Mouse (Mus musculus): Measurements from ENCODE around the gene Set. TPM values are rescaled to one million over a fixed set of nuclear protein-coding genes. Genes with fewer than 3 reads are reported as not detected.

The Set gene
- 35.5 and 39.7 TPM in 2 replicates for polyA plus RNA-seq (2012; rRNA removed)

- Histone ChIP-seq H3K4me3 (replicated peaks; ENCODE audit: extremely low read depth, low read depth, low read length) (no peak within 1 kb of the TSS), H3K4me1 (ENCODE audit: control insufficient read depth, insufficient read depth, low read length) (no peaks in the 10 kb centered on the region)
- WGBS = 43% methylated on average over 12 of the region's 12 CpGs
- no peak for DNase-seq
- TF ChIP-seq CTCF (IDR thresholded peaks at IDR 0.05; ENCODE audit: insufficient read depth, low read length) = no peak
- no peak for TF ChIP-seq POLR2A (IDR thresholded peaks at IDR 0.05; ENCODE audit: borderline replicate concordance, extremely low read depth, low read depth, low read length)
Observed at GRCm38 (mm10) chr2:30057223-30057904, at the start of gene Set. Gene Set, plus strand, starts transcription at chr2:30057378.

- TF ChIP-seq CTCF (IDR thresholded peaks at IDR 0.05; ENCODE audit: insufficient read depth, low read length) (no peak), POLR2A (IDR thresholded peaks at IDR 0.05; ENCODE audit: borderline replicate concordance, extremely low read depth, low read depth, low read length) (no peak)
- Histone ChIP-seq H3K4me3 (replicated peaks; ENCODE audit: extremely low read depth, low read depth, low read length) (no peak overlapping the region), H3K4me1 (ENCODE audit: control insufficient read depth, insufficient read depth, low read length) (no peaks in the 10 kb centered on the region)
- 41% methylated on average over 1 of the region's 1 CpGs for WGBS
- DNase-seq = no peak
Observed at GRCm38 (mm10) chr2:30009101-30009500, 48.1 kb upstream of the Set start.

DNA sequence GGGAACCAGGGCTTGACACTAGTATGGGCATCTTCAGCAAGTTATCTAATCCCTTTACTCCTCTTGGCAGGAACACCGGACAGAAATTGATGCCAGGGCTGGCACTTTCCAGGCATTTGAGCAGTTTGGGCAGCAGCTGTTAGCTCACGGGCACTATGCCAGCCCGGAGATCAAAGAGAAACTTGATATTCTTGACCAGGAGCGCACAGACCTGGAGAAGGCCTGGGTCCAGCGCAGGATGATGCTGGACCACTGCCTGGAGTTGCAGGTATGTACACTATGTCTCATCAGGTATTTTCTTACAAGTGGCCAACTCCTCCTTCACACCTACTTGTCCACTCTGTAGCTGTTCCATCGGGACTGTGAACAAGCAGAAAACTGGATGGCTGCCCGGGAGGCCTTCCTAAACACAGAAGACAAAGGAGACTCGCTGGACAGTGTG is 46.3 kb upstream of the Set start:
- DNase-seq = peak; percentile 45
- Histone ChIP-seq H3K4me1 (ENCODE audit: control insufficient read depth, insufficient read depth, low read length) (no peaks in the 10 kb centered on the region), H3K4me3 (replicated peaks; ENCODE audit: extremely low read depth, low read depth, low read length) (no peak overlapping the region)
- no peak for TF ChIP-seq CTCF (IDR thresholded peaks at IDR 0.05; ENCODE audit: insufficient read depth, low read length)
- no peak for TF ChIP-seq POLR2A (IDR thresholded peaks at IDR 0.05; ENCODE audit: borderline replicate concordance, extremely low read depth, low read depth, low read length)
- 49% methylated on average over 8 of the region's 8 CpGs for WGBS

GRCm38 (mm10) chr2:30014326-30014966 is 42.7 kb upstream of the Set start:
- Histone ChIP-seq H3K4me3 (replicated peaks; ENCODE audit: extremely low read depth, low read depth, low read length) (no peak overlapping the region), H3K4me1 (ENCODE audit: control insufficient read depth, insufficient read depth, low read length) (no peaks in the 10 kb centered on the region)
- 47% methylated on average over 11 of the region's 11 CpGs for whole genome bisulfite sequencing
- TF ChIP-seq POLR2A (IDR thresholded peaks at IDR 0.05; ENCODE audit: borderline replicate concordance, extremely low read depth, low read depth, low read length) (no peak), CTCF (IDR thresholded peaks at IDR 0.05; ENCODE audit: insufficient read depth, low read length) (no peak)
- peak; percentile 63 for DNase-seq

- TF ChIP-seq CTCF (IDR thresholded peaks at IDR 0.05; ENCODE audit: insufficient read depth, low read length) (no peak), POLR2A (IDR thresholded peaks at IDR 0.05; ENCODE audit: borderline replicate concordance, extremely low read depth, low read depth, low read length) (no peak)
- H3K4me3 ChIP-seq (replicated peaks; ENCODE audit: extremely low read depth, low read depth, low read length) = no peak overlapping the region
- H3K4me1 ChIP-seq (ENCODE audit: control insufficient read depth, insufficient read depth, low read length) = no peaks in the 10 kb centered on the region
- 61% methylated on average over 4 of the region's 4 CpGs for WGBS
- DNase-seq = no peak
Observed at GRCm38 (mm10) chr2:30025454-30025853, 31.7 kb upstream of the Set start.

GRCm38 (mm10) chr2:30026997-30027396 is 30.2 kb upstream of the Set start:
- no peaks in the 10 kb centered on the region for H3K4me1 ChIP-seq (ENCODE audit: control insufficient read depth, insufficient read depth, low read length)
- WGBS = 87% methylated on average over 5 of the region's 5 CpGs
- TF ChIP-seq CTCF (IDR thresholded peaks at IDR 0.05; ENCODE audit: insufficient read depth, low read length) (no peak), POLR2A (IDR thresholded peaks at IDR 0.05; ENCODE audit: borderline replicate concordance, extremely low read depth, low read depth, low read length) (no peak)
- DNase-seq = no peak
- no peak overlapping the region for H3K4me3 ChIP-seq (replicated peaks; ENCODE audit: extremely low read depth, low read depth, low read length)

DNA sequence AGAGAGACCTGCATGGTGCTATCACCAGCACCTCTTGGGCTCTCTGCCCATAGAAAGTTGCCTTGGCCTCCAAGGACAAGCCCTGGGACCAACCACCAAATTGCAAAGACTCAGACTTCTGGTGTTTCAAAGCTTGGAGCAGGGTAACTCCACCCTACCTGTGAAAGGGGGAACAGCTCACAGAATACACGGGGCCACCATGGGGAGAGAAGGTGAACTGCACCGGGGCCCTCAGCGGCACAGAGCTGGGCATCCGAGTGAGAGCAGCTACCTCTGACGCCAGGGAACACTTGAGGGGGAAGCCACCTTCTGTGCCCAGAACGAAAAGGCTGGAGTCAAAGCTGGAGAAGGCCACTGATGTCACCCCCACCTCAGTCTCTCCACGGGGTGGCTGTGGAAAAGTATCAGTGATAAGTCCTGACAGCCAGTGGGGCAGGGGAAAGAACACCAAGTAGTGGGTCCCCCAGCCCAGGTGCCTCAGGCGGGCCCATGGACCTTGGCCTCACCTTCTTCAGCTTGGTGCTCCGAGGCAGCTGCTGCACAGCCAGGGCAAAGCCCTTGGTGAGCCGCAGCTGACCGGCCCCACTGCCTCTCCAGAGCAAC is 24.8 kb upstream of the Set start:
- Histone ChIP-seq H3K4me3 (replicated peaks; ENCODE audit: extremely low read depth, low read depth, low read length) (no peak overlapping the region), H3K4me1 (ENCODE audit: control insufficient read depth, insufficient read depth, low read length) (no peaks in the 10 kb centered on the region)
- 58% methylated on average over 11 of the region's 11 CpGs for WGBS
- DNase-seq = no peak
- no peak for TF ChIP-seq CTCF (IDR thresholded peaks at IDR 0.05; ENCODE audit: insufficient read depth, low read length)
- TF ChIP-seq POLR2A (IDR thresholded peaks at IDR 0.05; ENCODE audit: borderline replicate concordance, extremely low read depth, low read depth, low read length) = no peak

DNA sequence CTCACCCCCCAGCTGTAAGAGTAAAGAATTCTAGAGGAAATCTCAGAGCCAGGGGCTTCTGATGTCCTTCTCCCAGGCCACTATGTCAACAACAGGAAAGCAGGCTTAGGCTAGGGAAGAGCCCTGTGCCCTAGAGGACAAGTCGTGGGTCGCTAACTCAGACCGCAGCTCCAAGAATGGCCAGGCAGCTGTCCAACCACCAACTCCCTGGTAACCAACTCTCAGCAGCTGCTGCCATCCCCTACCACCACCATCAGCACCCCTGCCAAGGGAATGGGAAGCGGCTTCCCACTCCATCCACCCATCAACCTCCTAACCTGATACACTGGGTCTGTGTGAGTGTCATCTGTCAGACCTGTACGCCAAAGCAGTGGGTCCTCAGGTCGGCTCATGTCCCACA is 24.2 kb upstream of the Set start:
- Histone ChIP-seq H3K4me3 (replicated peaks; ENCODE audit: extremely low read depth, low read depth, low read length) (no peak overlapping the region), H3K4me1 (ENCODE audit: control insufficient read depth, insufficient read depth, low read length) (no peaks in the 10 kb centered on the region)
- TF ChIP-seq POLR2A (IDR thresholded peaks at IDR 0.05; ENCODE audit: borderline replicate concordance, extremely low read depth, low read depth, low read length) (no peak), CTCF (IDR thresholded peaks at IDR 0.05; ENCODE audit: insufficient read depth, low read length) (no peak)
- no peak for DNase-seq
- 62% methylated on average over 6 of the region's 6 CpGs for WGBS

- TF ChIP-seq POLR2A (IDR thresholded peaks at IDR 0.05; ENCODE audit: borderline replicate concordance, extremely low read depth, low read depth, low read length) (no peak), CTCF (IDR thresholded peaks at IDR 0.05; ENCODE audit: insufficient read depth, low read length) (no peak)
- 82% methylated on average over 2 of the region's 2 CpGs for WGBS
- Histone ChIP-seq H3K4me3 (replicated peaks; ENCODE audit: extremely low read depth, low read depth, low read length) (no peak overlapping the region), H3K4me1 (ENCODE audit: control insufficient read depth, insufficient read depth, low read length) (no peaks in the 10 kb centered on the region)
- no peak for DNase-seq
Observed at GRCm38 (mm10) chr2:30037762-30038161, 19.4 kb upstream of the Set start.

Measured in lung, adult 2 months (tissue).